Mouse (Mus musculus) hindbrain, embryonic 15.5 days (tissue): Measurements from ENCODE around the gene Cnfn. TPM values are rescaled to one million over a fixed set of nuclear protein-coding genes. Genes with fewer than 3 reads are reported as not detected.
"Not testable (repeated sequence)": the region's sequence is repeated elsewhere in the genome, so short reads cannot be mapped to it uniquely, and the experiment has no call there.

ENCODE experiments used
- ATAC-seq: fragments of 200-750 bp; cut with Nextera tagmentation; 2 replicates; pipeline ENCODE4 v1.8.0; 2017; ENCODE audit warnings: low read depth, moderate number of reproducible peaks, moderate TSS enrichment; ENCODE audit not compliant: low FRiP score
- H3K27ac ChIP-seq: fragments of 300-500 bp; sonication (generic); replicated peaks from 2 replicates; pipeline ENCODE4 v1.5.1; 2015; ENCODE audit warnings: mild to moderate bottlenecking, inconsistent platforms
- H3K27me3 ChIP-seq: fragments of 300-500 bp; sonication (generic); 2 replicates; pipeline ENCODE4 v1.6.1; 2015; ENCODE audit warnings: control low read depth, inconsistent platforms
- H3K36me3 ChIP-seq: fragments of 300-500 bp; sonication (generic); 2 replicates; pipeline ENCODE4 v1.6.1; 2015; ENCODE audit warnings: control low read depth, inconsistent platforms
- H3K4me1 ChIP-seq: fragments of 300-500 bp; sonication (generic); replicated peaks from 2 replicates; pipeline ENCODE4 v1.6.1; 2015; ENCODE audit warnings: control low read depth, inconsistent platforms
- H3K4me2 ChIP-seq: fragments of 300-500 bp; sonication (generic); 2 replicates; pipeline ENCODE4 v1.6.1; 2015; ENCODE audit warnings: moderate library complexity, mild to moderate bottlenecking, inconsistent platforms
- H3K4me3 ChIP-seq: fragments of 300-500 bp; sonication (generic); 2 replicates; pipeline ENCODE4 v1.5.1; 2015; ENCODE audit warnings: mild to moderate bottlenecking, inconsistent platforms
- H3K9ac ChIP-seq: fragments of 300-500 bp; sonication (generic); 2 replicates; pipeline ENCODE4 v1.6.1; 2015; ENCODE audit warnings: inconsistent platforms
- H3K9me3 ChIP-seq: fragments of 300-500 bp; sonication (generic); 2 replicates; pipeline ENCODE4 v1.6.1; 2016; ENCODE audit warnings: control low read depth, inconsistent platforms
- WGBS: fragments of 180-500 bp; shearing (Covaris S2); methylation state at CpG from one replicate; pipeline ENCODE4 v1.1.7; 2015; 5-methylcytosine and 5-hydroxymethylcytosine counted together
- polyA plus RNA-seq: library from polyadenylated mRNA; unstranded; fragments of >200 nt; fragmentation: Nextera tagmentation; extraction: Ambion mirVana; gene quantifications from 2 replicates; pipeline ENCODE4 v1.2.1, GENCODE M21; 2015

Cnfn gene
- polyA plus RNA-seq = not detected in 2 replicates

GRCm38 (mm10) chr7:25369058-25369749 lies at the start of gene Cnfn:
Gene Cnfn, minus strand, starts transcription at chr7:25369724.
- Histone ChIP-seq H3K4me2 (no peak within 1 kb of the TSS), H3K9ac (no peak within 1 kb of the TSS), H3K27ac (no peak within 1 kb of the TSS), H3K27me3 (peaks cover 24% of the 10 kb centered on the region), H3K4me1 (peaks cover 36% of the 10 kb centered on the region), H3K4me3 (no peak within 1 kb of the TSS), H3K9me3 (no peaks in the 10 kb centered on the region), H3K36me3 (peaks cover 7% of the 10 kb centered on the region; the same call in 1 of the 2 replicates)
- ATAC-seq = no peak
- WGBS = 51% methylated on average over 12 of the region's 12 CpGs

GRCm38 (mm10) chr7:25417597-25417996 lies 48.1 kb upstream of the Cnfn start:
- Histone ChIP-seq H3K9me3 (no peaks in the 10 kb centered on the region), H3K9ac (no peak overlapping the region), H3K4me1 (no peaks in the 10 kb centered on the region; the same call in 1 of the 2 replicates), H3K27me3 (no peaks in the 10 kb centered on the region), H3K4me2 (no peak overlapping the region), H3K36me3 (no peaks in the 10 kb centered on the region), H3K4me3 (no peak overlapping the region), H3K27ac (no peak overlapping the region)
- no peak for ATAC-seq
- WGBS = 84% methylated on average over 1 of the region's 1 CpGs

GRCm38 (mm10) chr7:25412833-25413441 lies 43.4 kb upstream of the Cnfn start, which contains the start of gene Cxcl17:
Gene Cxcl17, minus strand, starts transcription at chr7:25412886.
- Histone ChIP-seq H3K36me3 (no peaks in the 10 kb centered on the region), H3K4me2 (no peak within 1 kb of the TSS), H3K4me3 (no peak within 1 kb of the TSS), H3K27ac (no peak within 1 kb of the TSS), H3K9ac (no peak within 1 kb of the TSS), H3K4me1 (no peaks in the 10 kb centered on the region), H3K9me3 (no peaks in the 10 kb centered on the region), H3K27me3 (no peaks in the 10 kb centered on the region)
- no peak for ATAC-seq
- WGBS = 53% methylated on average over 7 of the region's 7 CpGs

DNA sequence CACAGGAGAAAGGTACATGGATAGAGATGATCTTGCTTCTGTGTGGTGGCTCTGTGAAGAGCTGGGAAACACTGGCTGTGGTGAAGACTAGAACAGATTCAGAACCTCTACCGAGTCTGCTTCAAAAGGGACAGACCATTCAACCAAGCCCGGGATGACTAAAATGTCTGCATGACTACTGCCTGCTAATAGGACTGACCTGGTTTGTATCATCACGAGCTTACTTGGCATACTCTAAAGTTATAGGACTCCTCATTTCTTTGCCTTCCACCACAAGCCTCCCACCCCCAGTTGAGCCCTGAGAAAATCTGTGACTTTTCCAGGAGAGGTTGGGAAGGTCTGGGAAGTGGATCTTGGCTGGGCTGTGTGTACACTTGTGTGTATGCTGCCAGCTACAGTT lies 42.3 kb upstream of the Cnfn start:
- H3K4me1 ChIP-seq = no peaks in the 10 kb centered on the region
- no peaks in the 10 kb centered on the region for H3K36me3 ChIP-seq
- WGBS = 87% methylated on average over 3 of the region's 3 CpGs

GRCm38 (mm10) chr7:25410969-25411615 lies 41.6 kb upstream of the Cnfn start:
- Histone ChIP-seq H3K36me3 (no peaks in the 10 kb centered on the region), H3K9me3 (no peaks in the 10 kb centered on the region), H3K27me3 (no peaks in the 10 kb centered on the region), H3K9ac (no peak overlapping the region), H3K27ac (no peak overlapping the region), H3K4me3 (no peak overlapping the region), H3K4me2 (no peak overlapping the region), H3K4me1 (no peaks in the 10 kb centered on the region)
- 81% methylated on average over 1 of the region's 1 CpGs for WGBS
- no peak for ATAC-seq

More for the DNA sequence above, 42.3 kb upstream of the Cnfn start:
- no peaks in the 10 kb centered on the region for H3K9me3 ChIP-seq
- no peak overlapping the region for H3K9ac ChIP-seq
- no peaks in the 10 kb centered on the region for H3K27me3 ChIP-seq
- no peak overlapping the region for H3K27ac ChIP-seq
- no peak overlapping the region for H3K4me3 ChIP-seq
- no peak for ATAC-seq
- H3K4me2 ChIP-seq = no peak overlapping the region

DNA sequence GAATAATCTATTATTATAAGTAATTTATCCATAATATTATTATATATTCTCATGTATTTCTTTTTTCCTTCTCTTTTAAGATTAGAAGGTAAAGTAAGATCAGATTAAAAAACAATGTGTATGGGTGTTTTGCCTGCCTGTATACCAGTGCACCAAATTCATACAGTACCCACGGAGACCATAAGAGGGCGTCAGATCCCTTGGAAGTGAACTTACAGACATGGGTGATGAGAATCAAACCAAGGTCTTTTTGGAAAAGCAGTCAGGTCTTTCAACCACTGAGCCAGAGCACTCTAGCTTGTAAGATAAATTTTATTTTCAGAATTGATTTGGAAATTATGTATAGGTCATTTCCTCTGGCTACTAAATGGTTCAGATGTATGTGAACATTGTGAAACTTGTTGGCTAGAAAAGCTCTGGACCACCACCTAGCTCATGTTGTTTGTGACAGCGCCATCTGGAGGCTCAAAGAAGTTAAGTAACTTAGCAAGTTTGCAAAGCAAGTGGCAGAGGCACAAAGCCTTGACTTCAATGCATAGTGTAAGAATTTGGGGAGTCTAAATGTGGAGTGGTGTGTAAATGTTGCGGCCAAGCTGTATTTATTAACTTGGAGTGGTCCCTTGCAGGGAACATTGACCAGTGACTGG lies 39.7 kb upstream of the Cnfn start:
- no peak overlapping the region for H3K4me2 ChIP-seq
- H3K4me3 ChIP-seq = no peak overlapping the region
- no peak overlapping the region for H3K27ac ChIP-seq
- WGBS = 41% methylated on average over 4 of the region's 4 CpGs
- no peaks in the 10 kb centered on the region for H3K36me3 ChIP-seq
- no peak overlapping the region for H3K9ac ChIP-seq
- no peaks in the 10 kb centered on the region for H3K9me3 ChIP-seq
- no peak for ATAC-seq
- no peaks in the 10 kb centered on the region for H3K27me3 ChIP-seq
- no peaks in the 10 kb centered on the region for H3K4me1 ChIP-seq

GRCm38 (mm10) chr7:25406468-25406867 lies 36.9 kb upstream of the Cnfn start:
- 90% methylated on average over 7 of the region's 7 CpGs for WGBS
- no peaks in the 10 kb centered on the region for H3K36me3 ChIP-seq
- H3K4me1 ChIP-seq = no peaks in the 10 kb centered on the region
- H3K27ac ChIP-seq = no peak overlapping the region
- ATAC-seq = no peak
- H3K27me3 ChIP-seq = no peaks in the 10 kb centered on the region
- H3K9me3 ChIP-seq = no peaks in the 10 kb centered on the region
- no peak overlapping the region for H3K9ac ChIP-seq
- no peak overlapping the region for H3K4me2 ChIP-seq
- H3K4me3 ChIP-seq = no peak overlapping the region

DNA sequence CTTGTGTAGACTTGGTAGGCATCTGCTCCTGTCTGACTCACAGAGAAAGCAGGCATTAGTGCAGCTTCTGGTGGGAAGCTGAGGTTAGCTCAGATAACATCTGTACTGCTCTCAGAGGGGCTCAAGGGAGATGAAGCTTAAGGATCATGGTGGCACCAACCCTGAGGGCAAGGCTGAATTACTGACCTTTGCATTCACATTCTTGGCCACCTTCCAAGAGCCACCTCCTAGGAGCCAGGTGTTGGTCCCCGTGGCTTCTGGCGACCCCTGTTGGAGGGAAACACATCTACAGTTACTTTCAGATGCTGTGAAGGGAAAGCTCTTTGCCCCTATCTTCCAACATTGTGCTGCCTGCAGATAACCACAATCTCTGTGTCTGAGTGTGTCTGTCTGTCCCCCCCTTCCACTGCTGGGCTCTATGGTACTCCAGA lies 33.2 kb upstream of the Cnfn start:
- no peaks in the 10 kb centered on the region for H3K4me1 ChIP-seq
- no peak overlapping the region for H3K27ac ChIP-seq
- H3K9ac ChIP-seq = no peak overlapping the region
- H3K4me3 ChIP-seq = no peak overlapping the region
- H3K4me2 ChIP-seq = no peak overlapping the region
- H3K27me3 ChIP-seq = no peaks in the 10 kb centered on the region
- ATAC-seq = no peak
- no peaks in the 10 kb centered on the region for H3K36me3 ChIP-seq
- WGBS = 0% methylated on average over 2 of the region's 2 CpGs
- no peaks in the 10 kb centered on the region for H3K9me3 ChIP-seq

- WGBS = 37% methylated on average over 5 of the region's 5 CpGs
- no peak for ATAC-seq
- no peak overlapping the region for H3K4me2 ChIP-seq
Measured at GRCm38 (mm10) chr7:25401986-25402385, 32.5 kb upstream of the Cnfn start.

GRCm38 (mm10) chr7:25401551-25401950 lies 32.0 kb upstream of the Cnfn start:
- Histone ChIP-seq H3K9ac (no peak overlapping the region), H3K4me2 (no peak overlapping the region), H3K4me3 (no peak overlapping the region), H3K9me3 (no peaks in the 10 kb centered on the region), H3K36me3 (no peaks in the 10 kb centered on the region), H3K27me3 (no peaks in the 10 kb centered on the region), H3K27ac (no peak overlapping the region), H3K4me1 (peaks cover 7% of the 10 kb centered on the region)
- no peak for ATAC-seq
- 70% methylated on average over 2 of the region's 2 CpGs for WGBS

More at GRCm38 (mm10) chr7:25401986-25402385, 32.5 kb upstream of the Cnfn start:
- Histone ChIP-seq H3K27ac (no peak overlapping the region), H3K4me3 (no peak overlapping the region), H3K9me3 (no peaks in the 10 kb centered on the region), H3K36me3 (no peaks in the 10 kb centered on the region), H3K4me1 (peaks cover 3% of the 10 kb centered on the region), H3K27me3 (no peaks in the 10 kb centered on the region), H3K9ac (no peak overlapping the region)

DNA sequence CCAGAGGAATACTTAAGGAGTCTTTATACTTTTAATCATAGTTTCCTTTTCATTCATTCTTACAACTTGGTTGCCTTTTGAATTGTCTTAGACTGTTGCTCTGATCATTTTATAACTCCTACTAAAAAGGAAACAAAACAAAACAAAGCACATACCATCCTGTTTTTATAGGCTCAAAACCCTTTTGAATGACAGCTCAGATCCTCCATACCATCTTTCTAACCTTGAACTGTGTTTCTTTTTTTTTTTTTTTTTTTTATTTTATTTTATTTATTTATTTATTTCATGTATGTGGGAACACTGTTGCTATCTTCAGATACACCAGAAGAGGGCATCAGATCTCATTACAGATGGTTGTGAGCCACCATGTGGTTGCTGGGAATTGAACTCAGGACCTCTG lies 29.5 kb upstream of the Cnfn start:
- not testable (repeated sequence) for ATAC-seq, H3K9me3 ChIP-seq, H3K9ac ChIP-seq, H3K27ac ChIP-seq, H3K4me2 ChIP-seq, H3K4me3 ChIP-seq, H3K27me3 ChIP-seq, H3K36me3 ChIP-seq
- H3K4me1 ChIP-seq = peaks cover 21% of the 10 kb centered on the region

- no peaks in the 10 kb centered on the region for H3K36me3 ChIP-seq
- H3K27me3 ChIP-seq = no peaks in the 10 kb centered on the region
- peaks cover 25% of the 10 kb centered on the region for H3K4me1 ChIP-seq
- no peak within 1 kb of the TSS for H3K27ac ChIP-seq
- ATAC-seq = no peak
- no peak within 1 kb of the TSS for H3K4me2 ChIP-seq
- no peak within 1 kb of the TSS for H3K4me3 ChIP-seq
- WGBS = 100% methylated on average over 1 of the region's 1 CpGs
- H3K9me3 ChIP-seq = no peaks in the 10 kb centered on the region
- H3K9ac ChIP-seq = no peak within 1 kb of the TSS
Measured at GRCm38 (mm10) chr7:25398610-25399009, 29.1 kb upstream of the Cnfn start, which contains the start of gene Lipe. Gene Lipe, minus strand, starts transcription at chr7:25398710.
